Mouse (Mus musculus) T-helper 2 cell (primary cell): ENCODE data around the gene Dlgap1.
"Not testable (repeated sequence)": the region's sequence is repeated elsewhere in the genome, so short reads cannot be mapped to it uniquely, and the experiment has no call there.

Experiments used
- in situ Hi-C: fragments of 300-600 bp; cut with MboI, MseI; formaldehyde crosslinking; loops from one replicate; pipeline ENCODE4 v1.15.1; 2025; ENCODE audit warnings: high pct_unique_total_duplicates

Dlgap1 gene

DNA sequence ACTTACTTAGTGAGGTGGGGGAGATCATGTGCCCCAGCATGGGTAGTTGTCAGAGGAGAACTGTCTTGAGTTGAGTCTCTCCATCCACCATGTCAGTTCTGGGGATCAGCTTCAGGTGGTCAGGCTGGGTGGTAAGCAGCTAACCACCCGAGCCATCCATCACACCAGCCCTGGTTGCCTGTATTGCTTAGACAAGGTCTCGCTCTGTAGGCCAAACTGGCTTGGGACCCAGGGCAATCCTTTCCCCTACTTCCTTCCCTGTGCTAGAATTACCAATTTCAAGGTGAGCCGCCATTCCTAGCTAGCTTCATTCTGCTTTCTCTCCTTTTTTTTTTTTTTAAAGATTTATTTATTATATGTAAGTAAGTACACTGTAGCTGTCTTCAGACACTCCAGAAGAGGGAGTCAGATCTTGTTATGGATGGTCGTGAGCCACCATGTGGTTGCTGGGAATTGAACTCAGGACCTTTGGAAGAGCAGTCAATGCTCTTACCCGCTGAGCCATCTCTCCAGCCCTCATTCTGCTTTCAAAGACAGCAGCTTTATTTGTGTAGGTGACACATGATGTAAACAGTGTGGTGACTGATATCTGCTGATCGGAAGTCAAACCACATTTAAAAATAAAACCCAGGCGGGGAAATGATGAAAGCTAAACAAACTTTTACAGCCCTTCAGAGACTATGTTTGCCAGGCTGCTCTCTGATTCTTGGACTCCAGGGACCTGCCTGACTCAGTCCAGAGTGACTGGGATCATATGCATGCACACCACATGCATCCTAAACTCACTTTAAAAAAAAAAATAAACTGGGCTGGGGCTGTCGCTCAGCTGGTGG, 828.3 kb downstream of the Dlgap1 start:
- in situ Hi-C loops = no loop called here

DNA sequence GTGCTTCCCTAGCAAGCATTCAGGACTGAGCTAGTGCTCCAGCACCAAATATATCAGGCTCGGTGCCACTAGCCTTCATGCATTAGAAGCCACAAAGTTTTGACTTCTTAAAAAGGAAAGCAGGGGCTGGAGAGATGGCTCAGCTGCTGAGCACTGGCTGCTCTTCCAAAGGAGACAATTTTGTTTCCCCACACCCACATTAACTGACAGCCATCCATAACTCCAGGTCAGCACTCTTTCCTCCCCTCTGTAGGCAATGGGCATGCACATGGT, 828.8 kb downstream of the Dlgap1 start:
- in situ Hi-C loops = no loop called here

DNA sequence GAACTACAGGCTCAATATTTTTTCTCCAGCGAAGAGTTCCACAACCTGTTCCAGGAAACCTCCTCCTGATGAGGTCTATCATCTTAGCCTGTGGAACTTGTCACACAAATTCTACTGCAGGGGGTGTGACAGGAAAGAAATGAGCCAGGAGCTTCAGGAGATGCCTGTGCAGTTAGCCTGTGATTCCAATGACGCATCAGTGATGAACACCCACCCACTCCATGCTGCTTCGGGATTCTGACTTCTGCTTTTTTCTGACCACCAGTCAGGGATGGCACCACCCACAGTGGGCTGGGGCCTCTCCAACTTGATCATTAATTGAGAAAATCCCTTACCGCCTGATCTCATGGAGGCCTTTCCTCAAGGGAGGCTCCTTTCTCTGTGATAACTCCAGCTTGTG, 830.4 kb downstream of the Dlgap1 start:
- in situ Hi-C loops = no loop called here

DNA sequence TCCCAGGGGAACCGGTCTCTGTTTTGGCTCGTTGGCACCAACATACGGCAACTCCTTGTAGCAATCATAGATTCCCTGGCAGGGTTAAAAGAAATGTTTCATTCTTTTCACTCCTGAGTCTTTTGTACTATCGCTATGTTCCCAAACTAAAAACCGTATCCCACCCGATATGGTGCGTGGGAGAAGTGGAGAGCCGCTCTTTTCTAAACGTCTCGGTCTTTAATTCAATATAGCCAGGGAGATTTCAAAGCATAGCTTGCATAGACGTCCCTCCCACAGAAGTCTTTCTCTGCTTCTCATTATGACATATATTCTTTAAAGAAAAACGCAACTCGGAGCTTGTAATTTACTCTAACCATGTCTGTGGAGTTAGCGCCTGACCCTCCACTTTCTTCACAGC, 833.1 kb downstream of the Dlgap1 start:
- in situ Hi-C loops = no loop called here

DNA sequence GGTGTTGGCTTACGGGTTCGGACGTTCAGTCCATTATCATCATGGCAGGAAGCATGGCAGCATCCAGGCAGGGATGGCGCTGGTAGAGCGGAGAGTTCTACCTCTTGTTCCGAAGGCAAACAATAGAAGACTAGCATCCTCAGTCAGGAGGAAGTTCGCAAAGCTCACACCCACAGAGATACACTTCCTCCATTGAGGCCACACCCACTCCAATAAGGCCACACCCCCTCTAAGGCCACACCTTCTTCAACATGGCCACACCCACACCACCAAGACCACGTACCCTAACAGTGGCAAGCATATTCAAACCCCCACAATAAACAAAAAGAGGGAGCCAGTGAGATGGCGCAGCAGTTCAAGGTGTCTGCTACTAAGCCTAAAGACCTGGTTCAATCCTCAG, 837.0 kb downstream of the Dlgap1 start:
- in situ Hi-C loops = no loop called here

DNA sequence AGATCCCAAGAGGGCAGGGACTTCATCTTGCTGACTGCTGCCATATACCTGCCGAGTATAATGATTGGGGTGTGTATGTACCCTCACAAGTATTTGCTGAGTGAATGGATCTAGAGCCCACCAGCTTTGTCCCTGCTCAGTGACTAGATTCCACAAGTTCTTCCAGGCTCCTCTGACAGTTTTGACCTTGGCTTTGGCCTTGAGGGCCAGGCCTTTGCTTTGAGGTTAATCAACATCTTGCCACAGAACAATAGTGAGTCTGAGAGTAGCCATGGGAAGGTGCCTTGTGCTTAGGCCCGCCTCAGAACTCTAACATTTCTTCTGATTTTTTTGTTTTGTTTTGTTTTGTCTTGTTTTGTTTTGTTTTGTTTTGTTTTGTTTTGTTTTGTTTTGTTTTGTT, 837.7 kb downstream of the Dlgap1 start:
- in situ Hi-C loops = no loop called here

DNA sequence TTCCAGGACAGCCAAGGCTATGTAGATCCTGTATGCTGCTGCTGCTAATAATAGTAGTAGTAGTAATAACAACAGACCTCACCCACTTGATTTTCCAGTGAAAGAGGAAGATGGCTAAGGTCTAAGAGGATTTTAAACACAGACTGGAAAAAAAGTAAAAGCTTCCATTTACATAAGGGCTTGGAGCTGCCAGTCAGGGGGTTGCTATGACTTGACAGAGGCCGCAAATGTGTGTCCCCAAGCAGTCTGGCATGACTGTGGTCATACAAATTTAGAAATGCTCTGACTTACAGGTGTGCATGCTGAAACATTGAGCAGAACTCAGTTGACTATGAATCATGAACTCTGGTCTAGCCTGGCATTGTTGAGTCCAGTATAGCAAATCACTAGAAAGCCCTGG, 839.0 kb downstream of the Dlgap1 start:
- in situ Hi-C loops = no loop called here

DNA sequence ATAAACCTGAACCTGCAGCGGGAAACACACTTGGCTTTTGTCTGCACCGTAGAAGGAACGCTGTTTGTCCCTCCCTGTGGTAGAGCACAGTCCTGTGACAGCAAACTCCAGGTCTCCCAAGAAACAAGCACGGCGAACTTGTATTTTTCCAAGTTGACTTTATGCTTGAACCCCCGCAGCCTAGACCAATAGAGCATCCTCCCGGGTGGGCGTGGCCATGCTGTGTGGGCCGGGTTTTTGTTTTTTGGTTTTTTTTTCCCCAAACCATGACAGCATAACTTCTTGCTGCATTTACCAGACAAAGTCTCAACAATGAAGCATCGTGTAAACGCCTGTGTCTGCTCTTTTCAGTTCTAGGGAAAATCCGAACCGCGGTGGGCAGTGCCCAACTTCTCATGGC, 840.0 kb downstream of the Dlgap1 start:
- in situ Hi-C loops = no loop called here

DNA sequence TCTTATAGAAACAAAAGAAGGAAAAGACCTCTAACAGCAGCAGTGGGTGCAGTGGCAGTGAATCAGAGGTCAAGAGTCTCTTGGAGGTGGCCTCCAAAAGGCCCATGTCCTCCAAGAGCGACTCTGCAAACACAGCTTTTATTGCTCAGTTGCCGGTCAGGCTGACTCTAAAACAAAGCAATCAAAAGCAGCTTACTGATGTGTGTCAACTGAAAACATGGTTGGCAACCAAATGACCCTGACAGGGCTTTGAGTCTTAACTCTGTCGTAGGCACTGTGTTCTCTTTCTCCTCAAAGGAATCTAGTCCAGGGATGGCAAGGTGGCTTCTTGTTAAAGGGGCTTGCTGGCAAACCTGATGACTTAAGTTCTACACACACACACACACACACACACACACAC, 840.9 kb downstream of the Dlgap1 start:
- in situ Hi-C loops = no loop called here

DNA sequence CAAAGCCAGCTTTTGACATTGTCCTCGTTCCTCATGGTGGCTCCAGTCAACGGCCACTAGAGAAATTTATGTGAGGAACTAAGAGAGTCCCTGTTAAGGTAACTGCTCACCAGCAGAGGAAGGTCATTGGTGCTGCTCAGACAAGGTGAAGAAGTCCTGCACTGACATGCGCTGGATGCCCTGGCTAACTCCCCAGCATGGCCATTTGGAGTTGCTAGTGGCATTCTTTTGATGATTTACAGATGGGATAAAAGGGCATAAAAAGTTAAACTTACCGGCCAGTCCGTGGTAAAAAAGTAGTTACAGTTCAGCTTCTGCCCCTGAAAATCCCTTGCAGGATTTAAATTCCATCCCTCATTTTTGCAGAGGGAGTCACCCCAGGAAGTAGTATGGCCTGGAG, 841.9 kb downstream of the Dlgap1 start:
- in situ Hi-C loops = no loop called here

DNA sequence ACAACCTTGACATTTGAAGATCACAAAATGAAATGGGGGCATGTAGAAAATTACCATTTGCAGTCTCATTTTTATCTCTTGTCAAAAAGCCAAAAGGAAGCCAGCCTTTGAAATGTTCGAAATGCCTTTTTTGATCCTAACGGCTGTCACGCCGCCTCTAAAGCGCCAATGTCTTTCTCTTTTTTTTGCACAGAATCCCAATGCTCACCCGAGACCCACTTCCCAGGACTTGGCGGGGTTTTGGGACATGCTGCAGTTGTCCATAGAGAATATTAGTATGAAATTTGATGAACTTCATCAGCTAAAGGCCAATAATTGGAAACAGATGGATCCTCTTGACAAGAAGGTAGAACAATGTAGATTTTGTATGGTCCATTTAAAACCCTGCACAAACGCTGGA, 846.1 kb downstream of the Dlgap1 start:
- in situ Hi-C loops = no loop called here

DNA sequence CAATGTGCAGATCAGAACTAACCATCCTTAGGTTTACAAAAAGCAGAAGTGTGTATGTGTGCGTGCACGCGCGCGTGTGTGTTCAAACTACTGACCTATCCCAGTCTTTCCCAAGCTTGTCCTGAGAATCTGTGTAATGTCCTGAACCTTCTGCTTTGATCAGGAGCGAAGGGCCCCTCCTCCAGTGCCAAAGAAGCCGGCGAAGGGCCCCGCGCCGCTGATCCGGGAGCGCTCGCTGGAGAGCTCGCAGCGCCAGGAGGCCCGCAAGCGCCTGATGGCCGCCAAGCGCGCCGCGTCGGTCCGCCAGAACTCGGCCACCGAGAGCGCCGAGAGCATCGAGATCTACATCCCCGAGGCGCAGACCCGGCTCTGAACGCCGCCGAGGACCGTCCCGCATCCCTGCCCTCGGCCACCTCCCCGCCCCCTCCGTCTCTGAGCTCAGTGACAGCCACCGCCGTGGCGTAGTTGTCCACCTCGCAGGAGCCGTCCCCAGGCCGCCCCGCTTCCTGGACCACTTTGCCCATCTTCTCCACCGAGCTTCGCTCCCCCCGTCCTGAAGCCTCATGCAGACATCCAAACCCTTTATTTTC, 849.1 kb downstream of the Dlgap1 start:
- in situ Hi-C loops = no loop called here

DNA sequence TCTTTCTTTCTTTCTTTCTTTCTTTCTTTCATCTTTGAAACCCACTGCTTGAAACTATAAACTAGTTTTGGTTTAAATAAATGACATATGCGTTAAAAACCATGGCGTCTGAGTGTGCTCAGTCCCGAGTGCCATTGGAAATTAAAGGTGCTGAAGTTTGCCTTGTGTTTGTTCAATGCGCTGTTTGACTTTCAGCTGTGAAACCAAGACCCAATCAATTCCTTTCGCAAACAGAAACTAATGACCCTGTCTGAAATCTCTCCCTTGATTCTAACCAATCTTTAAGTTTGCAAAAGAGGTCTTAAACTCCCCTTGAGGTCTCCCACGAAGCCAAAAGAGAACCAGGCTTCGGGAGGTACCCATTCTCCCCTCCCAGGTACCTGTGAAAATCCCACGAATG, 854.2 kb downstream of the Dlgap1 start:
- in situ Hi-C loops = no loop called here

DNA sequence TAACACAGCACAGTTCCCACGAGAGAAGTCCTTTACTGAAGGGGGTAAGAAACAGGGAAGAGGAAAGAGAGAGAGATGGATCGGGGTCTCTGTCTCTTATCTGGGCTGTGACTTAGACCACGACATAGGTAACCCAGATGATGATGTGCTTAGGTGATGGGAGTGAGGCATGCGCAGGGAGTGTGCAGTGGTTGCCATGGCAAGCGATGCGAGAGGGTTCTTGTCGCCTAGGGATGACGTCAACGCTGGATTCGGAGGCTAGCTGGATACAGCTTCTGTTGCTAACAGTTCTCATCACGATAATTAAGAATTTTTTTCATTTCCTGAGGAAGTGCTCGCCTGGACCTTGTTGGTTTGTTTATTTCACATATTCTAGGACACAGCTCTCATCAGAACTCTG, 857.4 kb downstream of the Dlgap1 start:
- in situ Hi-C loops = no loop called here

DNA sequence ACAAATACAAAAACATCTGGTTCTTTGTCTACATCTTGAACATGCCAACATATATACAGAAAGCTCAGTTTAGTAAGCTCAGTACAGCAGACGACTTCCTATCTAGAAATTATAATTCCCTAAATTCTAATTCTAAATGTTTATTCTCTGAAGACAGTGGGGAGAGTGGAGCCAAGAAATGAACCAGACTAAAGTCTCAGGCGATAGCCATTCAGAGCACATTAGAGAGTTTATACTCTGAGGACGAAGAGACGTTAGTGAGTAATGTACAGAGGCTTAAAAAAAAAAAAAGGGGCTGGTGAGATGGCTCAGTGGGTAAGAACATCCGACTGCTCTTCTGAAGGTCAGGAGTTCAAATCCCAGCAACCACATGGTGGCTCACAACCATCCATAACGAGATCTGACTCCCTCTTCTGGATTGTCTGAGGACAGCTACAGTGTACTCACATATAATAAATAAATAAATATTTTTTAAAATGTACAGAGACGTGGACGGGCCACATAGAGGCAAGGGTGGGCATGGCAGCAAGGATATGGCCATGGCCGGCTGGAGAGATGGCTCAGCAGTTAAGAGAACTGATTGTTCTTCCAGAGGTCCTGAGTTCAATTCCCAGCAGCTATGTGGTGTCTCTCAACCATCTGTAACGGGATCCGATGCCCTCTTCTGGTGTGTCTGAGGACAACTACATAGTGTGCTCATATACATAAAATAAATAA, 858.7 kb downstream of the Dlgap1 start:
- in situ Hi-C loops = not testable (repeated sequence)

DNA sequence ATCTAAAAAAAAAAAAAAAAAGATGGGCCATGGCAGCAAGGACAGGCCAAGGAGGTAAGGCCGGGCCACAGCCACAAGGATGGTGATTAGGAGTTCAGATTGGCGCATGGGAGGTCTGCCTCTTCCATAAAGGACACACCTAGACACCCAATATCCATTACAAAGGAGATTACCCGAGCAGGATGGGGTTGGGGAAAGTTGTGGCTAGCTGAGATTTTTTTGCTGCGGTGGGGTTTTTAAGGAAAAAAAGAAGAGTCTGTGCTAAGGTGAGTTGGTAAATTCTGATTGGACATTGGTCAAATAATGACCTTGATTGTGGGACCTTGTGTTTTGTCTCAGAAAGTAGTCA, 859.3 kb downstream of the Dlgap1 start:
- in situ Hi-C loops = no loop called here

DNA sequence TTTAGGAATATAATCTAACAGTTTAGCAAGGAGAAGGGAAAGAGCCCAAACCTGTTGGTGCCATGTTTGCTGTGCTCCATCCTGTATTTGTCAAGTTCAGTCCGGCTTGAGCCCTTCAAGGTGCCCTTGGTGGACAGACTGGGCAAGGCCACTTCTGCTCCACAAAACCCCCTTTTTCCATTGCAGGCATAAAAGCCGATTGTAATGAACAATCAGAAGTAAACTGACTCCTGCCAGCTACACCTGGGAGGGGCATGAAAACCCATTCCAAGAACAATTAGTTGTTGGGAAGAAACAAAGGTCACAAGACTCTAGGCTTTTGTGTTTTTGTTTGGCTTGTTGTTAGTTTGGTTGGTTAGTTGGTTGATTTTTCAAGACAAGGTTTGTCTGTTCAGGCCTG, 859.7 kb downstream of the Dlgap1 start:
- in situ Hi-C loops = no loop called here

DNA sequence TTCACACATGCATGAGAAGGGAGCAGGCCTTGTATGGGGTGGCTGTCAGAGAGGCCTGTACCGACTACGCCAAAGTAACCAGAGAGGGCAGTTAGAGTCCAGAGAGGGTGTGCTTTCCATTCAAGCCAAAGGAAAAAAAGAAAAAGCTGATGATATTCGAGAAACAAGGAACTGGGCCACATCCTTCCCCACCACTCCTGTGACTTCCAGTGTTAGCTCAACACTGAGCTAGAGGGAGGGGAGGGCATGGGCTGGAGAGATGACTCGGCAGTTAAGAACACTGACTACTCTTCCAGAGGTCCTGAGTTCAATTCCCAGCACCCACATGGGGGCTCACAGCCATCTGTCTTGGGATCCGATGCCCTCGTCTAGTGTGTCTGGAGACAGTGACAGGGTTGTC, 860.3 kb downstream of the Dlgap1 start:
- in situ Hi-C loops = no loop called here

DNA sequence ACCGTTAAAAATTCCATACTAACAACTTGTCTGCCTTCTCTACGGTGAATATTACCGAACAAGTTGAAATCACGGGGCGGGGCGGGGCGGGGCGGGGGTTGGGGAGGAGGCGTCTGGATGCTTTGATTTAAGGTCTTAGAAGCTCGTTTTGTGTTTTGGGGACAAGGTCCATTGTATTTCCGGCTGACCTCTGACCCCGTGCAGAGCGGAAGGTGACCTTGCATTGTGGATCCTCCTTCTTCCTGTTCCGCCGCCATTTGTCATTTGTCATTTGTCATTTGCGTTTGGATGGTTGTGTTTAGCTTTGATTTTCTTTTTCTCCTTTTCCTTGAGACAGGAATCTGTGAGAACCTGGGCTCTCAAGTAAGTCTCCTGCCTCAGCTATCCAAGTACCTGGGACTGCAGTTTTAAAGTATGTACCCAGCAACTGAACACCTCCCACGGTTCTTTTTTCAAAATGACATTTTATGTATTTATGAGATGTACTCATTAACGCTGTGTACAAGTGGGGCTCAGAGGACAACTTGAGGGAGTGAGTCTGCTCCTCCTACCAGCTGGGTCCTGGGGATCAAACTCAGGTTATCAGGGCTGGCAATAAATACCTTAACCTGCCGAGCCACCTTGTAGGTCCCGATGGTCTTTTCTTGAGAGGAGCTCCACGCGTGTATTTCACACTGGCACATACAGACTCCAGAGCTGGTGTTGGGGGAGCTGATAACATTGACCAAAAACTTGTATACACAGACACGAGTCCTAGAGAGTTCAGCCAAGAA, 861.3 kb downstream of the Dlgap1 start:
- in situ Hi-C loops = loop anchor here (5.0 kb wide), 1 partner anchor 83 kb away; no protein-coding TSS in a partner anchor

DNA sequence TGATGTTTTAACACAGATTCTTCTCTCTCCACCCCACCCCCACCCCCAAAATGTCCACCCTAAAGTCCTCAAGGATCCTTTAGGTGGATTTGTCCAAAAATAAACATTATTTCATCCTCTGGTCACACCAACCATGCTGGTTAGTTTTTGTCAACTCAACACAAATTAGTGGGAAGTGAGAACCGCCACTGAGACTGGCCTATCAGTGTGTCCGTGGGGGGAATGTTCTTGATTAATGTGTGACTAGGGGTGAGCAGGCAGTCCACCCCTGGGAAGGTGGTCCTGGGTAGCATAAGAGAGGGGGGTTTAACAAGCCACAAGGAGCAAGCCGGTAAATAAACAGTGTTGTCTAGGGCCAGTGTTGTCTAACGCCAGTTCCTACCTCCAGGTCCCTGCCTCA, 862.7 kb downstream of the Dlgap1 start:
- in situ Hi-C loops = loop anchor here (5.0 kb wide), 1 partner anchor 84 kb away; no protein-coding TSS in a partner anchor

DNA sequence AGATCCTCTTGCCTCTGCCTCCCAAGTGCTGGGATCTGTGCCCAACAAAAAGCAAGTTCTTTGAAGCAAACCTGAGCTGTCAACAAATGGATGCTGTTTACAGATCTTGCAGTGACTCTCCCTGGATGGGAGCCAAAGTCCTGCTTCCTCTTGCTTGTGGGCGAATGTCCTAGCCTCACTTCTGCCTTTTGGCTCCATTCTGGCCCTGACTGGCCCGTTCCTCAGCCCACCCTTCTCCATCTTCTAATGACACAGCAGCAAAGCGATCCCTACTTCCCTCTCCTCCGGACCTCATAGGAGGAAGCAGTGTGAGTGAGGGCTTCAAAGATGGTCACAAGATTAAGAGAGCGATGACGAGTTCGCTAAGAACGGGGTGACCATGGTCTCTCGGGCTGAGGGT, 863.7 kb downstream of the Dlgap1 start:
- in situ Hi-C loops = loop anchor here (5.0 kb wide), 1 partner anchor 85 kb away; no protein-coding TSS in a partner anchor

DNA sequence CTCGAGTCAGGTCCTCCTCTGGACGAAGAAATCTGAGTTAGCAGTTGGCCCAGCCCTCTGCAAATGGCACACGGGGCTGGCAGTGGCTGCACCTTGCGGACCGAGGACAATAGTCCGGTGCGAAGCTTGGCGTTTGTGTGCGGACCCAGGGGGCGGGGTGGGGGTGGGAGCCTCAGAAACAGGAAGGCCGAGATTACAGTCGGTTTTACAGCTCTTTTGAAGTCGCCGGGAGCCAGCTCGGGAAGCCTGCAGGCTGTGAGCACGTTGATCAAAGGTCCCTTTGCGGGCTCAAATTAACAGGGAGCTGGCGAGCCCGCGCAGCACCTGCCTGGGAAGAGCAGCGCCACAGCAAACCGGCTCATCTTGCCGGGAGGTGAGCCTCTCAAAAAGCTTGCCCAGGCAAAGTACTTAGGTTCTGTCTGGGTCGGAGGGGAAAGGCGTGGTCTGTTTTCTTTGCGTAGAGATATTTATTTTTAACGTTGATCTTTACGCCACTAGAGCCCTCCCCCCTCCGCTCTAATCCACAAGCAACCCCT, 865.6 kb downstream of the Dlgap1 start:
- in situ Hi-C loops = loop anchor here (5.0 kb wide), 1 partner anchor 87 kb away; no protein-coding TSS in a partner anchor
